Mouse (Mus musculus) cerebellum, adult (tissue): ENCODE data around the gene Vsx2.
"Not testable (repeated sequence)": the region's sequence is repeated elsewhere in the genome, so short reads cannot be mapped to it uniquely, and the experiment has no call there.

ENCODE experiments used
- ATAC-seq: cut with Nextera tagmentation; 2 replicates; pipeline ENCODE4 v1.9.2; 2017; ENCODE audit warnings: mild to moderate bottlenecking, moderate library complexity, mixed read lengths; ENCODE audit not compliant: insufficient number of reproducible peaks, low FRiP score, low TSS enrichment

Vsx2 gene

GRCm38 (mm10) chr12:84569336-84569970 is at the start of gene Vsx2:
Gene Vsx2 (plus strand): TSS chr12:84569762.
- ATAC-seq: 0 out of 2 replicates have a peak, but pooled peaks have one; percentile 3

DNA sequence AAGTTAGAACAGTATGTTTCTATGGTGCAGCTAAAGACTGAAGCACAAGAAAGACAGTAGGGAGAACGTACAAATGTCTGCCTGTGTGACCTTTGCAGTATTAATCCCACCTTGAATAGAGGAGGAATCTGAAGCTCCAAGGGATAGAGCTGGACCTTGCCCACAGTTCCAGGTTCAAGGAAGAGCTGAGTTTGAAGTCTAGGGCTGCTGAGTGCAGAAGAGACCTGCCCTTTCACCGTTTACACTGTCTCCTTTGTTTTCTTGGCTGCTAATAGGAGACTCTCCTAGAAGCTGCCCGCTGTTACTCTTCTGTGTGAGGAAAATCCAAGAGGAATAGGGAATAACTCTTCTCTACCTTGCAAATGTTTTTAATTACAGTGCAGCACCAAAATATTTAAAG is 45.8 kb upstream of the Vsx2 start:
- ATAC-seq: no peak

DNA sequence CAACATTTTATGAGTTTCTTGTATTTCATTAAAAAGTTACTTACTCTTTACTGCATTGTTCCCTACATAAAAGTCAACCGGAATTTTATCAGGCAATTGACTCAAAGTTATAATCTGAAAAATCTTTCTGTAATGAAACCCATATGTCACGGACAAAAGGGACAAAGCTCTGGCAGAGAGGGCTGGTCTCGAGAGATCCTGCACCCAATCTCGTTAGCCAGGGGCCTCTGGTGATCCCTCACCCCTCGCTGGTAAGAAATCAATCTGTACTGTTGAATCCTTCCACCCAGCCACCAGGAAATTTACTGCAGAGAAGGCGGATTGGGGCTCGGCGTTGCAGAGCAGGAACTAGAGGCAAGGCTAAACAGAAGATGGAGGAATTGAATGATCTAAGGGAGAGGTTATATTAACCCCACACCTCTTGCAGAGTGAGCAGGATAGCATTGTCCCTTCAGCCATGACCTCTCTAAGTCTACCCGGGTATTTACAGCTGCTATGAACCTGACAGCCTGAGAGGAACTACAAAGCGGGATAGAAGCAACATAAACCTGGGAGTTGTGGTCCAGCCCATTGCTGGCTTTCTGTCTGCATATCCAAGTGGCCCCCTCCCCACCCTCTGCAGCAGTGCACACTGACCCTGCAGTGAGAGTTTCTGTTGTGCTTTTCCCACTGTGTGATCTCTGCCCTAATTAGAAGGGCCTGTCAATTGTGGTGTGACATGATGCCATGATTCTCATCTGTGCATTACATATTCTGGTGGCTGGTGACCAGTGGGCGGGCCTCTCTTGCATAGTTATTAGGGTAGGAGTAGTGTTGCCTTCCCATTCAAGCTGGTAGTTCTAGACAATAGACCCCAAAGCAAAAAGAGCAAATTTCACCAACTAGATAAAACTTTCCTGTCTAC is 45.2 kb upstream of the Vsx2 start:
- ATAC-seq: no peak

GRCm38 (mm10) chr12:84525422-84525821 is 44.1 kb upstream of the Vsx2 start:
- no peak for ATAC-seq

GRCm38 (mm10) chr12:84530426-84530825 is 39.1 kb upstream of the Vsx2 start:
- ATAC-seq: no peak

- no peak for ATAC-seq
Measured at GRCm38 (mm10) chr12:84531906-84532829, 37.4 kb upstream of the Vsx2 start.

DNA sequence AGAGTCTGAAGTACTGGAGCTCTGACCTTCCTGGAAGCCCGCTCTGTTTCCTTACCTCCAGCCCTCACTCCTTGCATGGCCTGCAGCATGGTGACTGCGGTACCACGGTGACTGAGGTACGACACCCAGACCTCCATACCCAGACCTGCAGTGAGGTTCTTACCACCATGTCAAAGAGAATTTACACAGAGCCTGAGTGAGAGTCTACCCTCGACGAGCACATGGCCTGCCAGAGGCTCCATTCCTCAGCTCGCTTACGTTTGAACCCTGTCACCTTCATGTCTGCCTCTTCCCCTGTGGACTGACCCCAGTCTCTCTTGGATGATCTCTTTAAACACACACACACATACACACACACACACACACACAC is 36.7 kb upstream of the Vsx2 start:
- no peak for ATAC-seq

- ATAC-seq: no peak
Measured at GRCm38 (mm10) chr12:84533706-84534486, 35.7 kb upstream of the Vsx2 start.

- not testable (repeated sequence) for ATAC-seq
Measured at GRCm38 (mm10) chr12:84539537-84539936, 30.0 kb upstream of the Vsx2 start.

DNA sequence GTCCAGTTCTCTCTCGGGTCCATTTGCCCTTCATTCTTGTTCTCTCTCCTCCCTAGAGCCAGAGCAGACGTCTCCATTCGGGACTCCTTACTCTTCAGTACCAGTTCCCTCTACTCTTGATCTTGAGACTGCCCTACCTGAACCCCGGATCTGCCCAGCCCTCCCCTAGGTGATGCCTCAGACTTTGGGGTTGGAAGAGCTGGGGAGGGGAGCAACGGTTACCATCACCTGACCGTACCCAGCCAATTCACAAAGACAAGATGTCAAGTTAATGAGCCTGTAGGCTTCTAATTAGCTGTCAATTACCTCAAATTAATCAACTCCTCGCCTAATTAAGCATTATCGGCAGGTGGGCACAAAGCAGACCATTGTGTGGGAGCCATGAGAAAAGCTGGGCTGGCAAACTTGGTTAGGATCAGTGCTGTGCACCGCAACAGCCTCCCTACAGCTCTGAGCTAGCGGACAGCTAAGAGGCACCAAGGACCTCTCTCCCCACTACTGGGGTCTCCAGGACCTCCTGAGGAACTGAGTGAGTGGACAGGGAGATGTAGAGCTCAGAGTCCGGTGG is 28.1 kb upstream of the Vsx2 start:
- ATAC-seq: no peak

GRCm38 (mm10) chr12:84546028-84546427 is 23.5 kb upstream of the Vsx2 start:
- peak; percentile 91 for ATAC-seq

GRCm38 (mm10) chr12:84546577-84547085 is 22.9 kb upstream of the Vsx2 start:
- ATAC-seq: no peak

- no peak for ATAC-seq
Measured at GRCm38 (mm10) chr12:84548251-84548650, 21.3 kb upstream of the Vsx2 start.

DNA sequence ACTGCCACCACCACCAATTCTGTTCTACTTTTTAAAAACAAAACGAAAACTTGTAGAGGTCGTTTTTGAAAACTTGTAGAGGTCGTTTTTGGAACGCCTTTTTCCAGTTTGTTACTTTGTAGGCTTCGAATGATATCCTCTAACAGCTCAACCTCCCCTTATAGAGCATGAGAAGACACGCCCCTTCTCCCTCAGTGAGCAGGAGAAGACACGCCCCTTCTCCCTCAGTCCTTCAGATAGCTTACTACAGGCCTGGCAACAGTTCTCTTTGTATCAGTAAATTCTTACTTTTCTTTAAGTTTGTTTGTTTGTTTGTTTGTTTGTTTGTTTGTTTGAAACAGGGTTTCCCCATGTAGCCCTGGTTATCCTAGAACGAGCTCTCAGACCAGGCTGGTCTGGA is 14.3 kb upstream of the Vsx2 start:
- no peak for ATAC-seq

GRCm38 (mm10) chr12:84562558-84562957 is 7.0 kb upstream of the Vsx2 start:
- ATAC-seq: no peak

DNA sequence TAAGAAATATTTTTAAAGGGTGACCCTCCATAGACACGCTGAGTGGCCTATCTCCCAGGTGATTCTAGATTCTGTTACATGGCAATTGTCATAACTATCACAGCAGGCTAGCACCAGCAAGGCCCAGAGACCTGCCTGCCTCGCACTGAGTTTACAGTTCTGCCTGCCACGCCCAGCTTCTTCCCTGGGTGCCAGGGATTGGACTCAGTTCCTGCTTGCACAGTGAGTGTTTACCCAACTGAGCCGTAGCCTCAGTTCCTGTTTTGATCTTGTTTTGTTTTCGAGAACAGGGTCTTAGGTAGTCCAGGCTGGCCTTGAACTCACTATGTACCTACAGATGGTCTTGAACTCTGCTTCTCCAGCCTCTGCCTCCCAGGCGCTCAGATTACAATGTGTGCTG is 2.0 kb upstream of the Vsx2 start:
- ATAC-seq: no peak

DNA sequence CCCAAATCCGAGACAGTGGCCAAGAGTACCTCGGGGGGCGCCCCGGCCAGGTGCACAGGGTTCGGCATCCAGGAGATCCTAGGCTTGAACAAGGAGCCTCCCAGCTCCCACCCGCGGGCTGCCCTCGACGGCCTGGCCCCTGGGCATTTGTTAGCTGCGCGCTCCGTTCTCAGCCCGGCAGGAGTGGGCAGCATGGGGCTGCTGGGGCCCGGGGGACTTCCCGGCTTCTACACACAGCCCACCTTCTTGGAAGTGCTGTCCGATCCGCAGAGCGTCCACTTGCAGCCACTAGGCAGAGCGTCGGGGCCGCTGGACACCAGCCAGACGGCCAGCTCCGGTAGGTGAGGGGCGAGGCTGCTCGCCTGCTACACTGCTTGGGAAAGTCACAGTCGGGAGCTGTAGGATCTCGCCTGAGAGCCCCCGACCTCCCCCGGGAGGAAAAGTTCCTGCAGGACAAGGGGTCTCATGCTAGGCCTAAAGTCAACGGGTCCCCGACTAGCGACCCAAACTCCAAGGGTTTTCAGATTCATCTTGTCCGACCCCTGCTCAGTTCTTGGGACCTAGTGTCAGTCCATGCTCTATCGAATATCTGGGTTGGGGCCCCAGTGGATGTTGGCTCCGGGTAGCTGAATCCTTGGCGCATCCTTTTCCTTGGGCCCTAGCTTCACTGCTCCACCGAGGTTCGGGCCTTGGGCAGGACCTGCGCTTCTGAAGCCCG is 573 bp downstream of the Vsx2 start:
- no peak for ATAC-seq

DNA sequence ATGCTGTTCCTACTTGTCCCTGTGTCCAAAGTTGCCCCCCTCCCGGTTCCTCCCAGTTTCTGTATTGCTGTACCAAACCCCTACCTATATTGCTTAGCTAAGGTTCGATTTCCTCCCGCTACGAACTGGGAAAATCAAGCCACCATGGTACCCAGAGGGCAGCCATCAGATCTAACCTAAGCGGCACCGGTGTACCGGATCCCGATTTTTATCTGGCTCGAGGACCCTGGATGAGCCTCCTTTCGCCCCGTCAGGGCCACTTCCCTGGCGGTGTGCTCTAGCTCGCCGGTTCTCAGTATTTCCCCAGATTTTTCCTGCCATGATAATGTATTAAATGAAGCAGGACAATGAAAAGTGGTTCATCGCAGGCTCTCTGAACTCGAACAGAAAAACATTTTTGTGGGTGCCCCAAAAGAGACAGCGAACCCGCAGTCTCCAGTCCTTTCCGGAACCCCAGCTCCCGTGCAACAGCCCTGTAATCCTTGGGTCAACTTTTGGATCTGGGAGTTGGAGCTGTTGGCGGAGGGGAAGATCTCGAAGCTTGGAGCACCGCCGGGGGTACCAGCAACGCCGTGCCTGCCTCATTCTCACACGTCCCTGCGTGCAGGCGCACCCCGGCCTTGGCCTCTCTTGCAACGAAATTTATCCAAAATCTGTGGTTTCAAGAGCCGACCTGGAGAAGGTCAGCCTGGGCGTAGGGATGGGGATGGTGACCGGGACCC is 1.3 kb downstream of the Vsx2 start:
- no peak for ATAC-seq
